Mouse (Mus musculus) neural tube, embryonic 15.5 days (tissue): ENCODE results near the gene Tsc1. TPM values are rescaled to one million over a fixed set of nuclear protein-coding genes. Genes with fewer than 3 reads are reported as not detected.

Experiments used
- ATAC-seq: fragments of 200-750 bp; cut with Nextera tagmentation; 2 replicates; pipeline ENCODE4 v1.8.0; 2017; ENCODE audit warnings: mild to moderate bottlenecking, moderate TSS enrichment, moderate library complexity; ENCODE audit not compliant: low FRiP score
- H3K27ac ChIP-seq: fragments of 300-500 bp; sonication (generic); replicated peaks from 2 replicates; pipeline ENCODE4 v1.5.1; 2015; ENCODE audit warnings: mild to moderate bottlenecking, inconsistent platforms
- H3K27me3 ChIP-seq: fragments of 300-500 bp; sonication (generic); replicated peaks from 2 replicates; pipeline ENCODE4 v1.6.1; 2015; ENCODE audit warnings: inconsistent platforms
- H3K36me3 ChIP-seq: fragments of 300-500 bp; sonication (generic); 2 replicates; pipeline ENCODE4 v1.6.1; 2015; ENCODE audit warnings: inconsistent platforms
- H3K4me1 ChIP-seq: fragments of 300-500 bp; sonication (generic); 2 replicates; pipeline ENCODE4 v1.6.1; 2015; ENCODE audit warnings: inconsistent platforms
- H3K4me2 ChIP-seq: fragments of 300-500 bp; sonication (generic); 2 replicates; pipeline ENCODE4 v1.6.1; 2015; ENCODE audit warnings: inconsistent platforms, mild to moderate bottlenecking, moderate library complexity
- H3K4me3 ChIP-seq: fragments of 300-500 bp; sonication (generic); replicated peaks from 2 replicates; pipeline ENCODE4 v1.5.1; 2015; ENCODE audit warnings: mild to moderate bottlenecking, inconsistent platforms
- H3K9ac ChIP-seq: fragments of 300-500 bp; sonication (generic); replicated peaks from 2 replicates; pipeline ENCODE4 v1.6.1; 2015; ENCODE audit warnings: mild to moderate bottlenecking, inconsistent platforms
- H3K9me3 ChIP-seq: fragments of 300-500 bp; sonication (generic); replicated peaks from 2 replicates; pipeline ENCODE4 v1.6.1; 2016; ENCODE audit warnings: inconsistent platforms
- WGBS: fragments of 180-500 bp; shearing (Covaris S2); methylation state at CpG from one replicate; pipeline ENCODE4 v1.1.7; 2015; ENCODE audit warnings: mixed read lengths; 5-methylcytosine and 5-hydroxymethylcytosine counted together
- polyA plus RNA-seq: library from polyadenylated mRNA; unstranded; fragments of >200 nt; fragmentation: Nextera tagmentation; extraction: Ambion mirVana; gene quantifications from 2 replicates; pipeline ENCODE4 v1.2.1, GENCODE M21; 2015

Gene Tsc1
- polyA plus RNA-seq, 1 experiment from 2014 or later: 33.3 TPM

GRCm38 (mm10) chr2:28701646-28702262 lies 60.7 kb downstream of the Tsc1 start:
- Histone ChIP-seq H3K27me3 (no peaks in the 10 kb centered on the region), H3K9ac (no peak overlapping the region), H3K4me1 (peaks cover 12% of the 10 kb centered on the region), H3K9me3 (no peaks in the 10 kb centered on the region), H3K27ac (no peak overlapping the region), H3K4me2 (no peak overlapping the region), H3K36me3 (no peaks in the 10 kb centered on the region), H3K4me3 (no peak overlapping the region)
- 67% methylated on average over 8 of the region's 8 CpGs for WGBS
- no peak for ATAC-seq

- no peaks in the 10 kb centered on the region for H3K4me1 ChIP-seq
- H3K27me3 ChIP-seq: no peaks in the 10 kb centered on the region
- no peaks in the 10 kb centered on the region for H3K36me3 ChIP-seq
- no peaks in the 10 kb centered on the region for H3K9me3 ChIP-seq
- no peak overlapping the region for H3K9ac ChIP-seq
- WGBS: 57% methylated on average over 8 of the region's 8 CpGs
- no peak overlapping the region for H3K4me3 ChIP-seq
- H3K4me2 ChIP-seq: no peak overlapping the region
- no peak overlapping the region for H3K27ac ChIP-seq
- ATAC-seq: no peak
These were observed 65.1 kb downstream of the Tsc1 start for GRCm38 (mm10) chr2:28706106-28706636.

- Histone ChIP-seq H3K4me2 (no peak overlapping the region), H3K9ac (no peak overlapping the region), H3K4me1 (no peaks in the 10 kb centered on the region), H3K27me3 (no peaks in the 10 kb centered on the region), H3K27ac (no peak overlapping the region), H3K9me3 (no peaks in the 10 kb centered on the region), H3K4me3 (no peak overlapping the region), H3K36me3 (no peaks in the 10 kb centered on the region)
- WGBS: 69% methylated on average over 6 of the region's 6 CpGs
- ATAC-seq: no peak
These were observed 65.8 kb downstream of the Tsc1 start for GRCm38 (mm10) chr2:28706787-28707186.

GRCm38 (mm10) chr2:28713036-28713435 lies 72.0 kb downstream of the Tsc1 start:
- WGBS: 80% methylated on average over 8 of the region's 8 CpGs
- no peaks in the 10 kb centered on the region for H3K27me3 ChIP-seq
- H3K4me2 ChIP-seq: no peak overlapping the region
- H3K27ac ChIP-seq: no peak overlapping the region
- H3K4me3 ChIP-seq: no peak overlapping the region
- ATAC-seq: no peak
- no peaks in the 10 kb centered on the region for H3K9me3 ChIP-seq
- H3K9ac ChIP-seq: no peak overlapping the region
- no peaks in the 10 kb centered on the region for H3K36me3 ChIP-seq
- 0 out of 2 replicates have a peak, but pooled peaks cover 4% of the 10 kb centered on the region for H3K4me1 ChIP-seq

- no peaks in the 10 kb centered on the region for H3K9me3 ChIP-seq
These were observed 81.4 kb downstream of the Tsc1 start for GRCm38 (mm10) chr2:28722419-28722818.

GRCm38 (mm10) chr2:28723912-28724311 lies 82.9 kb downstream of the Tsc1 start:
- H3K4me1 ChIP-seq: peaks cover 17% of the 10 kb centered on the region
- 60% methylated on average over 9 of the region's 9 CpGs for WGBS
- H3K4me2 ChIP-seq: no peak overlapping the region
- no peaks in the 10 kb centered on the region for H3K36me3 ChIP-seq
- H3K9ac ChIP-seq: no peak overlapping the region
- no peak overlapping the region for H3K4me3 ChIP-seq
- ATAC-seq: no peak
- no peaks in the 10 kb centered on the region for H3K9me3 ChIP-seq
- H3K27me3 ChIP-seq: peaks cover 2% of the 10 kb centered on the region; the same call in 1 of the 2 replicates
- no peak overlapping the region for H3K27ac ChIP-seq

More at GRCm38 (mm10) chr2:28722419-28722818, 81.4 kb downstream of the Tsc1 start:
- 88% methylated on average over 8 of the region's 8 CpGs for WGBS
- Histone ChIP-seq H3K4me1 (peaks cover 4% of the 10 kb centered on the region), H3K27ac (no peak overlapping the region), H3K4me2 (no peak overlapping the region), H3K4me3 (no peak overlapping the region), H3K27me3 (peaks cover 2% of the 10 kb centered on the region; the same call in 1 of the 2 replicates), H3K9ac (no peak overlapping the region), H3K36me3 (no peaks in the 10 kb centered on the region)
- ATAC-seq: no peak

GRCm38 (mm10) chr2:28727786-28728404 lies 86.9 kb downstream of the Tsc1 start:
- Histone ChIP-seq H3K4me1 (peaks cover 17% of the 10 kb centered on the region), H3K9me3 (no peaks in the 10 kb centered on the region), H3K36me3 (no peaks in the 10 kb centered on the region), H3K4me3 (no peak overlapping the region), H3K9ac (0 out of 2 replicates have a peak overlapping the region, but pooled peaks have one; percentile 7), H3K4me2 (no peak overlapping the region; the same call in 1 of the 2 replicates), H3K27ac (0 out of 2 replicates have a peak overlapping the region, but pooled peaks have one; percentile 5), H3K27me3 (peaks cover 2% of the 10 kb centered on the region; the same call in 1 of the 2 replicates)
- ATAC-seq: peak; percentile 50; the same call in 1 of the 2 replicates
- 12% methylated on average over 16 of the region's 16 CpGs for WGBS

GRCm38 (mm10) chr2:28730676-28731075 lies 89.6 kb downstream of the Tsc1 start:
- Histone ChIP-seq H3K27me3 (peaks cover 1% of the 10 kb centered on the region; the same call in 1 of the 2 replicates), H3K36me3 (no peaks in the 10 kb centered on the region), H3K4me2 (no peak overlapping the region), H3K9ac (no peak overlapping the region), H3K27ac (no peak overlapping the region), H3K4me3 (no peak overlapping the region), H3K4me1 (peaks cover 17% of the 10 kb centered on the region), H3K9me3 (no peaks in the 10 kb centered on the region)
- no peak for ATAC-seq

- no peaks in the 10 kb centered on the region for H3K9me3 ChIP-seq
- ATAC-seq: peak; percentile 41; the same call in 1 of the 2 replicates
- H3K27ac ChIP-seq: no peak overlapping the region
- WGBS: 65% methylated on average over 5 of the region's 5 CpGs
- no peaks in the 10 kb centered on the region for H3K36me3 ChIP-seq
- H3K9ac ChIP-seq: no peak overlapping the region
- H3K27me3 ChIP-seq: peaks cover 26% of the 10 kb centered on the region; the same call in 1 of the 2 replicates
- H3K4me2 ChIP-seq: no peak overlapping the region
- no peak overlapping the region for H3K4me3 ChIP-seq
- H3K4me1 ChIP-seq: peaks cover 15% of the 10 kb centered on the region
These were observed 96.1 kb downstream of the Tsc1 start for GRCm38 (mm10) chr2:28737112-28737511.

GRCm38 (mm10) chr2:28740159-28740558 lies 99.1 kb downstream of the Tsc1 start:
- Histone ChIP-seq H3K9me3 (no peaks in the 10 kb centered on the region), H3K4me1 (peaks cover 15% of the 10 kb centered on the region), H3K4me3 (no peak overlapping the region), H3K36me3 (no peaks in the 10 kb centered on the region), H3K4me2 (no peak overlapping the region), H3K27me3 (peaks cover 26% of the 10 kb centered on the region), H3K9ac (no peak overlapping the region), H3K27ac (no peak overlapping the region)
- ATAC-seq: no peak
- 90% methylated on average over 5 of the region's 5 CpGs for WGBS
